Mouse (Mus musculus) colon, adult 2 months (tissue): ENCODE measurements around the gene Fam98b. TPM values are rescaled to one million over a fixed set of nuclear protein-coding genes. Genes with fewer than 3 reads are reported as not detected.

Experiments used
- polyA plus RNA-seq: library from polyadenylated mRNA; depleted of rRNA; stranded (reverse); fragments of >200 nt; gene quantifications from 2 replicates; pipeline ENCODE4 v1.2.3, GENCODE M21; 2012; rRNA removed

The Fam98b gene
- polyA plus RNA-seq: 2.2 and 3.0 TPM in 2 replicates

DNA sequence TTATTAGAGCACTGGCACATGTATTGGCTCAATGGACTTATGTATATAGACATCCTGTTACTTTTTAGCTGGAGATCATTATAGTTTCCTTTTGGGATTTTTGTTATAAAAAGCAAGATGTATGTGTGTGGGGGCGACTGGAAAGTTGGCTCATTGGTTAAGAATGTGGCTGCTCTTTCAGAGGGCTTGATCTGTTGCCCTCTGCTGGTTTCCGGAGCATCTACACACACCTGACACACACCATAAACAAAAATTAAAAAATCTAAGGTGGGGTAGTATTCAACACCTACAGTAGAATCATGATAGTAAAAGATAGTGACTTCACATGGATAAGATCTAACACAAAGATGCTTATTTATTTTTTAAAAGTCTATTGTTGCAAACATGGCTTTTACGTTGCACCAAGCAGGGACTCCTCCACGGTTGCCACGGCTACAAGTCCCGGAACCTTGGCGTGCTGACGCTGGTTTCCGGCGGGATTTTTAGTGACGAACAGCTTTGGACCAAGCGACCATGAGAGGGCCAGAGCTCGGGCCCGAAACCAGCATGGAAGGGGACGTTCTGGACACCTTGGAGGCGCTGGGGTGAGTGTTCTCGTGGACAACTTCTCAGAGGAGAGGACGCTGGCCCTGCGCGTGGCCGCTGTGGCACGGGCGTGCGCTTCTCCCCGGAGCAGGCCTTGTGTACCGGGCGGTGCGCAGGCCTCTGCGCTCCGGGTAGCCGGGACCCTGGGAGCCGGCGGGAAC, at the start of gene Fam98b:
Gene Fam98b, plus strand, starts transcription at position 485 of the 746 bp plus-strand sequence.

Other genes with a start within 250 kb of the Fam98b start
- 4.7 and 4.8 TPM in 2 replicates for gene Spred1, start 128.4 kb upstream of the Fam98b start, polyA plus RNA-seq
- 0.71 and 1.0 TPM in 2 replicates for gene Rasgrp1, start 93.3 kb downstream of the Fam98b start, polyA plus RNA-seq